34 mouse cellular contexts compared by ENCODE assay signal in the genomic region with DNA sequence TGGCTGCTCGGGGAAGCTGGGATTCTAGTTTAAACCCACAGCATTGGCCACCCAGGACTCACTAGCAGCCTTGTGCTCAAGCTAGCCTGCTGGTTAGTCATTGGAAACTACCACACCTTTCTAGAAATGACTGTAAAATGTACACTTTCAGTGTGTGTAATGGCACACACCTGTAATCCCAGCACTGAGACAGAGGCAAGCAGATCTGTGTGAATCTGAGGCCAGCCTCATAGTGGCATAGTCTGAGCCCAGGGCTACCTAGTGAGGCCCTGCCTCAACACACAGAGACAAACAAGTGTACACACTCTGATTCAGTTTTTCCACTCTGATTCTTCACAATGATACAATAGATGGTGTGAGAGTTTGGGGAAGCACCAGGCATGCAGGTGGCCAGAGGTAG. TPM values are rescaled to one million over a fixed set of nuclear protein-coding genes. Genes with fewer than 3 reads are reported as not detected.
DNase-seq lines count a peak whose midpoint lies in the region; ATAC-seq and TF ChIP-seq lines count a peak whose summit lies in the region.
"Had no signal": no experiment of that assay in that cellular context is flagged by ENCODE, and none has a peak within 500 bp of the region (broad histone marks: within the 10 kb centered on the region; RNA-seq: fewer than 3 reads in every experiment).

No protein-coding gene starts in this region.

- no peaks in the 10 kb centered on the region; the same call in none of the 2 replicates for H3K4me1 ChIP-seq in liver, adult 2 months (ENCODE audit: control insufficient read depth, insufficient read depth, low read length)
- peaks cover 6% of the 10 kb centered on the region for H3K4me1 ChIP-seq in liver, postnatal 0 days (ENCODE audit: insufficient read depth)
- H3K4me1 ChIP-seq: embryonic facial prominence, embryonic 12.5 days; embryonic facial prominence, embryonic 15.5 days; heart, embryonic 12.5 days; hindbrain, embryonic 13.5 days had no signal

- H3K36me3 ChIP-seq in liver, adult 2 months (ENCODE audit: control insufficient read depth, insufficient read depth, low read length), result no peaks in the 10 kb centered on the region
- H3K36me3 ChIP-seq in liver, postnatal 0 days (replicated peaks; ENCODE audit: insufficient read depth, low read length), result no peaks in the 10 kb centered on the region
- H3K36me3 ChIP-seq: embryonic facial prominence, embryonic 12.5 days; embryonic facial prominence, embryonic 15.5 days; G1E; heart, embryonic 12.5 days; heart, embryonic 15.5 days; hindbrain, embryonic 10.5 days; hindbrain, embryonic 13.5 days had no signal

- TF ChIP-seq EP300 in liver, postnatal 0 days (IDR thresholded peaks at IDR 0.05; ENCODE audit: low read depth), result no peak

- WGBS in liver, adult 2 months, result 91% methylated on average over 1 of the region's 1 CpGs
- WGBS in liver, postnatal 0 days (ENCODE audit: insufficient replicate concordance), result 67% methylated on average over 1 of the region's 1 CpGs

- H3K4me3 ChIP-seq in liver, adult 2 months (ENCODE audit: insufficient read depth, low read depth, low read length), result no peak overlapping the region
- no peak overlapping the region for H3K4me3 ChIP-seq in liver, postnatal 0 days (ENCODE audit: low read depth, low read length)
- H3K4me3 ChIP-seq: embryonic facial prominence, embryonic 12.5 days; embryonic facial prominence, embryonic 15.5 days; gastrocnemius, adult 2 months; heart, embryonic 12.5 days; heart, embryonic 15.5 days; hindbrain, embryonic 10.5 days; hindbrain, embryonic 13.5 days had no signal

- peak overlapping the region; percentile 59 for H3K27ac ChIP-seq in liver, adult 2 months (replicated peaks; ENCODE audit: insufficient read depth, low read depth, low read length)
- no peak overlapping the region for H3K27ac ChIP-seq in liver, postnatal 0 days (ENCODE audit: low read depth)
- H3K27ac ChIP-seq: embryonic facial prominence, embryonic 12.5 days; embryonic facial prominence, embryonic 15.5 days; gastrocnemius, adult 2 months; heart, embryonic 15.5 days; hindbrain, embryonic 10.5 days; hindbrain, embryonic 13.5 days had no signal

- no peaks in the 10 kb centered on the region for H3K9me3 ChIP-seq in liver, postnatal 0 days (ENCODE audit: low read length)
- H3K9me3 ChIP-seq: embryonic facial prominence, embryonic 12.5 days; embryonic facial prominence, embryonic 15.5 days; G1E; heart, embryonic 12.5 days; heart, embryonic 15.5 days; hindbrain, embryonic 10.5 days; hindbrain, embryonic 13.5 days had no signal

- peak overlapping the region; percentile 26; the same call in 1 of the 2 replicates for H3K9ac ChIP-seq in liver, adult 2 months (ENCODE audit: low read depth, low read length)
- H3K9ac ChIP-seq in liver, postnatal 0 days (replicated peaks), result no peak overlapping the region
- H3K9ac ChIP-seq: embryonic facial prominence, embryonic 12.5 days; embryonic facial prominence, embryonic 15.5 days; forebrain, postnatal 0 days; heart, embryonic 12.5 days; heart, embryonic 15.5 days; hindbrain, embryonic 13.5 days had no signal

- DNase-seq in liver, adult 2 months (ENCODE audit: extremely low read depth, low read depth, low spot score), result no peak
- DNase-seq in liver, postnatal 0 days, result no peak
- peak; percentile 80 for DNase-seq in induced T-regulatory cell, adult 2 months (ENCODE audit: low read depth)
- DNase-seq in layer of hippocampus, adult 9-10 months (ENCODE audit: low spot score), result no peak
- DNase-seq in natural killer cell, adult 2 months (ENCODE audit: low spot score in 2 of 2), result no peak
- no peak for DNase-seq in heart, adult 18-20 months
- DNase-seq: adrenal gland, postnatal 10 days; cerebellum, adult 11 months; cerebellum, adult 2 months; cerebellum, adult 9-11 months; cerebellum, postnatal 25 days; forebrain, postnatal 0 days; gastrocnemius, adult 2 months; gastrocnemius, postnatal 14 days; heart, adult 11 months; heart, postnatal 10 days; heart, postnatal 36 days had no signal

- TF ChIP-seq CTCF in liver, adult 2 months (IDR thresholded peaks at IDR 0.05; ENCODE audit: low read depth, low read length), result no peak
- no peak for TF ChIP-seq CTCF in liver, postnatal 0 days (IDR thresholded peaks at IDR 0.05; ENCODE audit: low read depth)

- no peak overlapping the region for H3K4me2 ChIP-seq in liver, postnatal 0 days (ENCODE audit: low read depth, low read length)
- H3K4me2 ChIP-seq: embryonic facial prominence, embryonic 12.5 days; embryonic facial prominence, embryonic 15.5 days; heart, embryonic 12.5 days; heart, embryonic 15.5 days; hindbrain, embryonic 13.5 days had no signal

- no peaks in the 10 kb centered on the region for H3K27me3 ChIP-seq in liver, adult 2 months (ENCODE audit: control insufficient read depth, insufficient read depth, low read length)
- no peaks in the 10 kb centered on the region for H3K27me3 ChIP-seq in liver, postnatal 0 days (ENCODE audit: insufficient read depth, low read length)
- H3K27me3 ChIP-seq: embryonic facial prominence, embryonic 12.5 days; embryonic facial prominence, embryonic 15.5 days; heart, embryonic 12.5 days; Patski had no signal

- no peaks in the 10 kb centered on the region for H3K79me2 ChIP-seq in liver, adult 2 months (ENCODE audit: control insufficient read depth, insufficient read depth, low read length)

- ATAC-seq in liver, postnatal 0 days, result no peak
- ATAC-seq in CD4-positive, CD25-positive, alpha-beta regulatory T cell, adult 4 months, result peak; percentile 60
- ATAC-seq: forebrain, embryonic 14.5 days; forebrain, postnatal 0 days; hindbrain, embryonic 16.5 days; Patski had no signal

- TF ChIP-seq POLR2A in liver, adult 2 months (IDR thresholded peaks at IDR 0.05; ENCODE audit: extremely low read depth, insufficient read depth, low read length), result no peak

RNA-seq across cellular contexts. Expression of gene Dnase1l3, which starts 5.0 kb away (rescaled TPM):
- 10.0 and 10.9 TPM in 2 replicates for total RNA-seq in liver, adult 2 months (2014; rRNA removed)
- polyA plus RNA-seq in liver, adult 2 months (2012; rRNA removed), result 20.5 and 24.3 TPM in 2 replicates
- 12.1 and 13.2 TPM in 2 replicates for polyA plus RNA-seq in liver, postnatal 0 days (2015; fragmentation: Nextera tagmentation; extraction: Ambion mirVana)
- polyA plus RNA-seq in CD4-positive, CD25-positive, alpha-beta regulatory T cell, adult 4 months (2017; shearing (Covaris generic)), result 1 to 10 TPM; 4.6 to 8.5 TPM
- under 1 TPM; 0.15 to 0.95 TPM for total RNA-seq in heart, adult 18-20 months (2021)
- total RNA-seq: common myeloid progenitor, adult 5-6 weeks; forebrain, postnatal 0 days; gastrocnemius, adult 2 months; heart, postnatal 10 days had no signal
- polyA plus RNA-seq: forebrain, embryonic 11.5 days; G1E had no signal

RNA-seq across cellular contexts. Expression of gene Abhd6, which starts 13.3 kb away (rescaled TPM):
- total RNA-seq in liver, adult 2 months (2014; rRNA removed), result 17.4 and 29.2 TPM in 2 replicates
- 39.6 and 45.2 TPM in 2 replicates for polyA plus RNA-seq in liver, adult 2 months (2012; rRNA removed)
- 29.8 and 34.0 TPM in 2 replicates for polyA plus RNA-seq in liver, postnatal 0 days (2015; fragmentation: Nextera tagmentation; extraction: Ambion mirVana)
- polyA plus RNA-seq in CD4-positive, CD25-positive, alpha-beta regulatory T cell, adult 4 months (2017; shearing (Covaris generic)), result 10 to 100 TPM; 31.1 to 32.8 TPM
- total RNA-seq in heart, adult 18-20 months (2021), result 10 to 100 TPM; 11.0 TPM
- total RNA-seq: G1E had no signal
- polyA plus RNA-seq: G1E had no signal

RNA-seq across cellular contexts. Expression of gene Gm45521, which starts 32.3 kb away (rescaled TPM):
- total RNA-seq in liver, adult 2 months (2014; rRNA removed), result not detected in 2 replicates
- not detected in 2 replicates for polyA plus RNA-seq in liver, adult 2 months (2012; rRNA removed)
- polyA plus RNA-seq in liver, postnatal 0 days (2015; fragmentation: Nextera tagmentation; extraction: Ambion mirVana), result not detected in 2 replicates
- not detected for polyA plus RNA-seq in CD4-positive, CD25-positive, alpha-beta regulatory T cell, adult 4 months (2017; shearing (Covaris generic))
- not detected for total RNA-seq in heart, adult 18-20 months (2021)
- total RNA-seq: adrenal gland, postnatal 10 days; adrenal gland, postnatal 4 days; common myeloid progenitor, adult 5-6 weeks; forebrain, postnatal 0 days; G1E; gastrocnemius, adult 2 months; gastrocnemius, postnatal 14 days; gastrocnemius, postnatal 4 days; heart, postnatal 10 days; heart, postnatal 36 days had no signal
- polyA plus RNA-seq: cerebellum, adult 2 months; embryonic facial prominence, embryonic 12.5 days; embryonic facial prominence, embryonic 15.5 days; forebrain, embryonic 11.5 days; forebrain, postnatal 0 days; frontal cortex, adult 2 months; G1E; heart, embryonic 12.5 days; heart, embryonic 15.5 days; intestine, embryonic 14.5 days; Patski had no signal
